Mouse (Mus musculus): ENCODE results near the gene Gpr39. TPM values are rescaled to one million over a fixed set of nuclear protein-coding genes. Genes with fewer than 3 reads are reported as not detected.

The Gpr39 gene
- polyA plus RNA-seq, 1 experiment, result not detected

GRCm38 (mm10) chr1:125679522-125680077 lies 2.8 kb downstream of the Gpr39 start:
- Histone ChIP-seq H3K4me3 (replicated peaks; ENCODE audit: control insufficient read depth, low read depth, low read length) (no peak overlapping the region), H3K27ac (ENCODE audit: control insufficient read depth, insufficient read depth, low read depth, low read length, poor library complexity) (no peak overlapping the region), H3K4me1 (ENCODE audit: control insufficient read depth, insufficient read depth, low read length) (no peaks in the 10 kb centered on the region; the same call in 1 of the 2 replicates)
- no peak for TF ChIP-seq POLR2A (IDR thresholded peaks at IDR 0.05; ENCODE audit: borderline replicate concordance, control insufficient read depth, low read depth, low read length)
- no peak for TF ChIP-seq CTCF (IDR thresholded peaks at IDR 0.05; ENCODE audit: control insufficient read depth, insufficient read depth, low read length)
- WGBS, result 83% methylated on average over 4 of the region's 4 CpGs

GRCm38 (mm10) chr1:125684423-125684822 lies 7.6 kb downstream of the Gpr39 start:
- Histone ChIP-seq H3K4me1 (ENCODE audit: control insufficient read depth, insufficient read depth, low read length) (no peaks in the 10 kb centered on the region), H3K27ac (ENCODE audit: control insufficient read depth, insufficient read depth, low read depth, low read length, poor library complexity) (no peak overlapping the region), H3K4me3 (replicated peaks; ENCODE audit: control insufficient read depth, low read depth, low read length) (no peak overlapping the region)
- TF ChIP-seq POLR2A (IDR thresholded peaks at IDR 0.05; ENCODE audit: borderline replicate concordance, control insufficient read depth, low read depth, low read length) (no peak), CTCF (IDR thresholded peaks at IDR 0.05; ENCODE audit: control insufficient read depth, insufficient read depth, low read length) (no peak)
- WGBS, result 54% methylated on average over 3 of the region's 3 CpGs

- Histone ChIP-seq H3K27ac (ENCODE audit: control insufficient read depth, insufficient read depth, low read depth, low read length, poor library complexity) (no peak overlapping the region), H3K4me1 (ENCODE audit: control insufficient read depth, insufficient read depth, low read length) (no peaks in the 10 kb centered on the region), H3K4me3 (replicated peaks; ENCODE audit: control insufficient read depth, low read depth, low read length) (no peak overlapping the region)
- WGBS, result 79% methylated on average over 1 of the region's 1 CpGs
- TF ChIP-seq POLR2A (IDR thresholded peaks at IDR 0.05; ENCODE audit: borderline replicate concordance, control insufficient read depth, low read depth, low read length) (no peak), CTCF (IDR thresholded peaks at IDR 0.05; ENCODE audit: control insufficient read depth, insufficient read depth, low read length) (no peak)
Observed at GRCm38 (mm10) chr1:125685304-125685703, 8.5 kb downstream of the Gpr39 start.

GRCm38 (mm10) chr1:125687701-125688420 lies 11.1 kb downstream of the Gpr39 start:
- H3K4me3 ChIP-seq (replicated peaks; ENCODE audit: control insufficient read depth, low read depth, low read length), result no peak overlapping the region
- 81% methylated on average over 13 of the region's 13 CpGs for WGBS
- H3K4me1 ChIP-seq (ENCODE audit: control insufficient read depth, insufficient read depth, low read length), result no peaks in the 10 kb centered on the region
- TF ChIP-seq POLR2A (IDR thresholded peaks at IDR 0.05; ENCODE audit: borderline replicate concordance, control insufficient read depth, low read depth, low read length), result no peak
- TF ChIP-seq CTCF (IDR thresholded peaks at IDR 0.05; ENCODE audit: control insufficient read depth, insufficient read depth, low read length), result no peak
- H3K27ac ChIP-seq (ENCODE audit: control insufficient read depth, insufficient read depth, low read depth, low read length, poor library complexity), result no peak overlapping the region

- Histone ChIP-seq H3K27ac (ENCODE audit: control insufficient read depth, insufficient read depth, low read depth, low read length, poor library complexity) (no peak overlapping the region), H3K4me3 (replicated peaks; ENCODE audit: control insufficient read depth, low read depth, low read length) (no peak overlapping the region), H3K4me1 (ENCODE audit: control insufficient read depth, insufficient read depth, low read length) (no peaks in the 10 kb centered on the region)
- no peak for TF ChIP-seq POLR2A (IDR thresholded peaks at IDR 0.05; ENCODE audit: borderline replicate concordance, control insufficient read depth, low read depth, low read length)
- no peak for TF ChIP-seq CTCF (IDR thresholded peaks at IDR 0.05; ENCODE audit: control insufficient read depth, insufficient read depth, low read length)
Observed at GRCm38 (mm10) chr1:125693541-125693940, 16.7 kb downstream of the Gpr39 start.

GRCm38 (mm10) chr1:125694338-125694737 lies 17.5 kb downstream of the Gpr39 start:
- no peak overlapping the region for H3K4me3 ChIP-seq (replicated peaks; ENCODE audit: control insufficient read depth, low read depth, low read length)
- H3K27ac ChIP-seq (ENCODE audit: control insufficient read depth, insufficient read depth, low read depth, low read length, poor library complexity), result no peak overlapping the region
- WGBS, result 32% methylated on average over 5 of the region's 5 CpGs
- TF ChIP-seq POLR2A (IDR thresholded peaks at IDR 0.05; ENCODE audit: borderline replicate concordance, control insufficient read depth, low read depth, low read length), result no peak
- TF ChIP-seq CTCF (IDR thresholded peaks at IDR 0.05; ENCODE audit: control insufficient read depth, insufficient read depth, low read length), result no peak
- no peaks in the 10 kb centered on the region for H3K4me1 ChIP-seq (ENCODE audit: control insufficient read depth, insufficient read depth, low read length)

GRCm38 (mm10) chr1:125701101-125701590 lies 24.4 kb downstream of the Gpr39 start:
- 80% methylated on average over 4 of the region's 4 CpGs for WGBS

GRCm38 (mm10) chr1:125701773-125702172 lies 25.0 kb downstream of the Gpr39 start:
- WGBS, result 88% methylated on average over 7 of the region's 7 CpGs
- no peak overlapping the region for H3K4me3 ChIP-seq (replicated peaks; ENCODE audit: control insufficient read depth, low read depth, low read length)
- TF ChIP-seq CTCF (IDR thresholded peaks at IDR 0.05; ENCODE audit: control insufficient read depth, insufficient read depth, low read length) (no peak), POLR2A (IDR thresholded peaks at IDR 0.05; ENCODE audit: borderline replicate concordance, control insufficient read depth, low read depth, low read length) (no peak)
- no peaks in the 10 kb centered on the region for H3K4me1 ChIP-seq (ENCODE audit: control insufficient read depth, insufficient read depth, low read length)
- H3K27ac ChIP-seq (ENCODE audit: control insufficient read depth, insufficient read depth, low read depth, low read length, poor library complexity), result no peak overlapping the region

More at GRCm38 (mm10) chr1:125701101-125701590, 24.4 kb downstream of the Gpr39 start:
- no peaks in the 10 kb centered on the region for H3K4me1 ChIP-seq (ENCODE audit: control insufficient read depth, insufficient read depth, low read length)
- TF ChIP-seq POLR2A (IDR thresholded peaks at IDR 0.05; ENCODE audit: borderline replicate concordance, control insufficient read depth, low read depth, low read length) (no peak), CTCF (IDR thresholded peaks at IDR 0.05; ENCODE audit: control insufficient read depth, insufficient read depth, low read length) (no peak)
- no peak overlapping the region for H3K4me3 ChIP-seq (replicated peaks; ENCODE audit: control insufficient read depth, low read depth, low read length)
- no peak overlapping the region for H3K27ac ChIP-seq (ENCODE audit: control insufficient read depth, insufficient read depth, low read depth, low read length, poor library complexity)

Data from bone marrow, adult 2 months (tissue).